Mouse (Mus musculus): ENCODE measurements around the gene Sema3g. TPM values are rescaled to one million over a fixed set of nuclear protein-coding genes. Genes with fewer than 3 reads are reported as not detected.

The Sema3g gene
- polyA plus RNA-seq, 1 experiment from 2014 or later, result 0.64 TPM

GRCm38 (mm10) chr14:31191936-31192335 is 25.7 kb upstream of the Sema3g start:
- 70% methylated on average over 2 of the region's 2 CpGs for WGBS
- no peak for ATAC-seq (ENCODE audit: low FRiP score, low TSS enrichment)
- Histone ChIP-seq H3K4me3 (ENCODE audit: low read length) (no peak overlapping the region), H3K27ac (ENCODE audit: low read depth, low read length) (no peak overlapping the region), H3K9ac (ENCODE audit: low read depth, low read length) (no peak overlapping the region), H3K4me2 (replicated peaks; ENCODE audit: low read depth, low read length) (no peak overlapping the region), H3K9me3 (ENCODE audit: control insufficient read depth, low read length) (no peaks in the 10 kb centered on the region), H3K36me3 (ENCODE audit: control insufficient read depth, insufficient read depth, low read length) (peaks cover 91% of the 10 kb centered on the region), H3K4me1 (ENCODE audit: control insufficient read depth, insufficient read depth, low read length) (no peaks in the 10 kb centered on the region), H3K27me3 (ENCODE audit: control insufficient read depth, insufficient read depth, low read length) (no peaks in the 10 kb centered on the region)

DNA sequence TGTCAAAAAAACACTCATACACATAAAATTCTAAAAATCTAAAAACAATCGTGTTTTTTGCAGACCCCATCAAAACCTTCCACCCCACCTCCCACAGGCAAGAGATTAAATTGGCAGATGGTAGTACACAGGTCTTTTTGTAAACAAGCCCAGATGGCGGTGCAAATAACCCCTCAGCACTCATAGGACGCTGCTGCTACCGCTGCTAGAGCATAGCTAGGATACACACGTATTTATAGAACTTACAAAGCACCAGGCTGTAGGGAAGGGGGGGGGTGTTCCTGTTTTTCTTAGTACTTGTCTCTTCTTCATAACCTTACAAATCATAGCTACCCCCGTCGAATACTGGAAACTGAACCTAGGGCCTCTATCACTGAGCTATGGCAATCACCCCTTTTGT is 23.9 kb upstream of the Sema3g start:
- Histone ChIP-seq H3K4me2 (replicated peaks; ENCODE audit: low read depth, low read length) (no peak overlapping the region), H3K4me1 (ENCODE audit: control insufficient read depth, insufficient read depth, low read length) (no peaks in the 10 kb centered on the region), H3K4me3 (ENCODE audit: low read length) (no peak overlapping the region), H3K36me3 (ENCODE audit: control insufficient read depth, insufficient read depth, low read length) (peaks cover 88% of the 10 kb centered on the region), H3K27ac (ENCODE audit: low read depth, low read length) (no peak overlapping the region), H3K9me3 (ENCODE audit: control insufficient read depth, low read length) (no peaks in the 10 kb centered on the region), H3K9ac (ENCODE audit: low read depth, low read length) (no peak overlapping the region), H3K27me3 (ENCODE audit: control insufficient read depth, insufficient read depth, low read length) (no peaks in the 10 kb centered on the region)
- ATAC-seq (ENCODE audit: low FRiP score, low TSS enrichment), result no peak
- WGBS, result 82% methylated on average over 7 of the region's 7 CpGs

DNA sequence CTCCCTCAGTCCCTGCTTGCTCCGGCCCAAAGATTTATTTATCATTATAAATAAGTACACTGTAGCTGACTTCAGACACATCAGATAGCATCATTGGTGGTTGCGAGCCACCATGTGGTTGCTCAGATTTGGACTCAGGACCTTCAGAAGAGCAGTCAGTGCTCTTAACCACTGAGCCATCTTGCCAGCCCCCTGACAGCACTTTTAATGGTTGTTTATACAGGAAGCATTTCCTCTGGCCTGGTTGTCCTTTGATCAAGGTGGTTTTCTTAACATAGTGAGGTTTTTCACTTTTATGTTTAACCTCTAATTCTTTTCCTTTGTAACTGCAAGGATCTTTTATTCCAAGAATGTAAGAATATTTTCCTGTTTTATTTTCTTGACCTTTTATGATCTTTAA is 23.2 kb upstream of the Sema3g start:
- Histone ChIP-seq H3K9me3 (ENCODE audit: control insufficient read depth, low read length) (no peaks in the 10 kb centered on the region), H3K36me3 (ENCODE audit: control insufficient read depth, insufficient read depth, low read length) (peaks cover 85% of the 10 kb centered on the region), H3K27ac (ENCODE audit: low read depth, low read length) (no peak overlapping the region), H3K4me2 (replicated peaks; ENCODE audit: low read depth, low read length) (no peak overlapping the region), H3K4me1 (ENCODE audit: control insufficient read depth, insufficient read depth, low read length) (no peaks in the 10 kb centered on the region), H3K27me3 (ENCODE audit: control insufficient read depth, insufficient read depth, low read length) (no peaks in the 10 kb centered on the region), H3K4me3 (ENCODE audit: low read length) (no peak overlapping the region), H3K9ac (ENCODE audit: low read depth, low read length) (no peak overlapping the region)
- WGBS, result 91% methylated on average over 2 of the region's 2 CpGs
- no peak for ATAC-seq (ENCODE audit: low FRiP score, low TSS enrichment)

- ATAC-seq (ENCODE audit: low FRiP score, low TSS enrichment), result no peak
- WGBS, result 72% methylated on average over 14 of the region's 14 CpGs
- no peaks in the 10 kb centered on the region for H3K4me1 ChIP-seq (ENCODE audit: control insufficient read depth, insufficient read depth, low read length)
- H3K27ac ChIP-seq (ENCODE audit: low read depth, low read length), result no peak overlapping the region
- H3K9ac ChIP-seq (ENCODE audit: low read depth, low read length), result no peak overlapping the region
- H3K4me3 ChIP-seq (ENCODE audit: low read length), result no peak overlapping the region
- peaks cover 85% of the 10 kb centered on the region for H3K36me3 ChIP-seq (ENCODE audit: control insufficient read depth, insufficient read depth, low read length)
- H3K4me2 ChIP-seq (replicated peaks; ENCODE audit: low read depth, low read length), result no peak overlapping the region
- no peaks in the 10 kb centered on the region for H3K9me3 ChIP-seq (ENCODE audit: control insufficient read depth, low read length)
- H3K27me3 ChIP-seq (ENCODE audit: control insufficient read depth, insufficient read depth, low read length), result no peaks in the 10 kb centered on the region
These were observed 22.7 kb upstream of the Sema3g start for GRCm38 (mm10) chr14:31194891-31195513.

DNA sequence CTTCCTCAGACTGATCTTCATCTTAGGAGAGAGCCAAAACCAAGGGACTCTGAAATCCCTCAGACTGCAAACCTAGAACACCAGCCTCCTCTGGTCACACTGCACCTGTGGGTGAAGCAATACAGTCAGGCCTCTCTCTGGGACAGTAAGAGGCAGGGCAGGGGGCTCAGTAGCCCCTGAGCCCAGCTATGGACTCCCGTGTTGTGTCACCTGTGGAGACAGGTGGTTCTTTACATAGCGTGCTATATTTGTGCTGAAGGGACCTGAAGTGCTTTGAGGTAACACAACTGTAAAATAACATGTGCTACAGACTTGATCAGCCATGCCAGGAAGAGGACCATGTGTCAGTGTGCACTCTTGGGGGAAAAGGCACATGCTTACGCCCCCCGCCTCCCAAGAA is 22.1 kb upstream of the Sema3g start:
- Histone ChIP-seq H3K27me3 (ENCODE audit: control insufficient read depth, insufficient read depth, low read length) (no peaks in the 10 kb centered on the region), H3K27ac (ENCODE audit: low read depth, low read length) (no peak overlapping the region), H3K9ac (ENCODE audit: low read depth, low read length) (no peak overlapping the region), H3K4me2 (replicated peaks; ENCODE audit: low read depth, low read length) (no peak overlapping the region), H3K9me3 (ENCODE audit: control insufficient read depth, low read length) (no peaks in the 10 kb centered on the region), H3K36me3 (ENCODE audit: control insufficient read depth, insufficient read depth, low read length) (peaks cover 85% of the 10 kb centered on the region), H3K4me3 (ENCODE audit: low read length) (no peak overlapping the region), H3K4me1 (ENCODE audit: control insufficient read depth, insufficient read depth, low read length) (no peaks in the 10 kb centered on the region)
- ATAC-seq (ENCODE audit: low FRiP score, low TSS enrichment), result 0 out of 2 replicates have a peak, but pooled peaks have one; percentile 8
- WGBS, result 96% methylated on average over 4 of the region's 4 CpGs

GRCm38 (mm10) chr14:31195968-31196367 is 21.7 kb upstream of the Sema3g start:
- Histone ChIP-seq H3K9ac (ENCODE audit: low read depth, low read length) (no peak overlapping the region), H3K36me3 (ENCODE audit: control insufficient read depth, insufficient read depth, low read length) (peaks cover 85% of the 10 kb centered on the region), H3K4me2 (replicated peaks; ENCODE audit: low read depth, low read length) (no peak overlapping the region), H3K4me1 (ENCODE audit: control insufficient read depth, insufficient read depth, low read length) (no peaks in the 10 kb centered on the region), H3K9me3 (ENCODE audit: control insufficient read depth, low read length) (no peaks in the 10 kb centered on the region), H3K27ac (ENCODE audit: low read depth, low read length) (no peak overlapping the region), H3K4me3 (ENCODE audit: low read length) (no peak overlapping the region), H3K27me3 (ENCODE audit: control insufficient read depth, insufficient read depth, low read length) (no peaks in the 10 kb centered on the region)
- ATAC-seq (ENCODE audit: low FRiP score, low TSS enrichment), result 0 out of 2 replicates have a peak, but pooled peaks have one; percentile 45

DNA sequence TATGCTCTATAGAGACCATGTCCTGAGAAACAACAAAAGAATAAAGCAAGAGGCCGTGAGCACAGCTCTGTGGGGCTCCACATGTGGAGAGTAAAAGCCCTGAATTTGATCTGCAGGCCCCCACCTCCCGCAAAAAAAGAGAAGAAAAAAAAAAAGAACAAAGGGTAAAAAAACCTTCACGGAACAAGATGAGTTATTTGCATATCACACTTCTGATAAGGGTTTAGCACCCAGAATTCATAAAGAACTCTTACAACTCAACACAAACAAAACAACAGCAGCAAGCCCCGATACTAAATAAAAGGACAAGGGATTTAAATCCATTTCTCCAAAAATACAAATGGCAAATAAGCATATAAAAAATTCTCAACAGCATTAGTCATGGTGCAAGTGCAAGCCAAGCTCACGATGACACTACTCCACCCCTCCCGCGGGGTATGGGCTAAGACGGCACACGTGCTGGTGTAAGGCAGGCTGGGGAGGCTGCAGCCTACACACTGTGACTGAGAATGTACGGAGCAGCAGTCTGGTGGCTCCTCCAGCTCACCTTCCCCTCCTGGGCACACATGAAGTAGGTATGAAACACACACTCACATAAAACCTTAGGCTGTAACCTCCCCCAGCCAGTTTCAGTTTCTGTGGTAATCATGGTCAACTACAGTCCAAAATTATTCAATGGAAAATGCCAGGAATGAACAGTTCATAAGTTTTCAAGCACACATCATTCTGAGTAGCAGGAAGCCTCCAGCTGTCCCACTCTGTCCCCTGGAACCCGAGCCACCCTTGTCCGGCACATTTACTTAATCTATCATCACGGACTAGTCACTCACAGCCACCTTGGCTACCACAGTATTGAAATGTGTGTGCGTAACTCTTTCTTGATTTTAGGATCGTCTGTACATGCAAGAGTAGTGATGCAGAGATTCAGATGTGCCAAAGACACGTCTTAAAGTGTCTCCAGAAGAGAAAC is 19.8 kb upstream of the Sema3g start:
- H3K36me3 ChIP-seq (ENCODE audit: control insufficient read depth, insufficient read depth, low read length), result peaks cover 85% of the 10 kb centered on the region
- peak; percentile 56; the same call in 1 of the 2 replicates for ATAC-seq (ENCODE audit: low FRiP score, low TSS enrichment)
- 75% methylated on average over 16 of the region's 16 CpGs for WGBS

DNA sequence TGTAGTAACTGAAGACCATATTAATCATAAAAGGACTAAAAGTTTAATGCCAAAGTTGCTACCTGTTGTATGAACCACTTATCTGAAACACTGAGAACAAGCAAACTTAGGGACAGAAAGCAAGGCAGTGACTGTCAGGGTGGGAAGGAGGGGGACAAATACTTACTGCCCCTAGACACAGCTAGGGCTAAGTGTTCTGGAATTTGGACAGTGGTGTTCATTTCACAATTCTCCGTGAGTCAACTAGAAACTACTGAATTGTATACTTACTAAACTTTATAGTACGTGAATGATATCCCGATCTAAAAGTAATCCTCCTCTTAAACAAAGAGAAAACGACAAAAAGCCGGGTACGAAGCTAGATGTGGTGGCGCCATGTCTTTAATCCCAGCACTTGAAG is 18.1 kb upstream of the Sema3g start:
- Histone ChIP-seq H3K36me3 (ENCODE audit: control insufficient read depth, insufficient read depth, low read length) (peaks cover 88% of the 10 kb centered on the region), H3K9ac (ENCODE audit: low read depth, low read length) (no peak overlapping the region), H3K4me2 (replicated peaks; ENCODE audit: low read depth, low read length) (no peak overlapping the region), H3K4me1 (ENCODE audit: control insufficient read depth, insufficient read depth, low read length) (peaks cover 4% of the 10 kb centered on the region; the same call in 1 of the 2 replicates), H3K27ac (ENCODE audit: low read depth, low read length) (no peak overlapping the region), H3K27me3 (ENCODE audit: control insufficient read depth, insufficient read depth, low read length) (no peaks in the 10 kb centered on the region), H3K4me3 (ENCODE audit: low read length) (no peak overlapping the region), H3K9me3 (ENCODE audit: control insufficient read depth, low read length) (no peaks in the 10 kb centered on the region)
- no peak for ATAC-seq (ENCODE audit: low FRiP score, low TSS enrichment)
- 94% methylated on average over 7 of the region's 7 CpGs for WGBS

More for the DNA sequence above, 19.8 kb upstream of the Sema3g start:
- H3K27ac ChIP-seq (ENCODE audit: low read depth, low read length), result no peak overlapping the region
- no peak overlapping the region for H3K4me2 ChIP-seq (replicated peaks; ENCODE audit: low read depth, low read length)
- no peak overlapping the region for H3K9ac ChIP-seq (ENCODE audit: low read depth, low read length)
- H3K9me3 ChIP-seq (ENCODE audit: control insufficient read depth, low read length), result no peaks in the 10 kb centered on the region
- H3K4me3 ChIP-seq (ENCODE audit: low read length), result no peak overlapping the region
- H3K4me1 ChIP-seq (ENCODE audit: control insufficient read depth, insufficient read depth, low read length), result no peaks in the 10 kb centered on the region
- no peaks in the 10 kb centered on the region for H3K27me3 ChIP-seq (ENCODE audit: control insufficient read depth, insufficient read depth, low read length)

DNA sequence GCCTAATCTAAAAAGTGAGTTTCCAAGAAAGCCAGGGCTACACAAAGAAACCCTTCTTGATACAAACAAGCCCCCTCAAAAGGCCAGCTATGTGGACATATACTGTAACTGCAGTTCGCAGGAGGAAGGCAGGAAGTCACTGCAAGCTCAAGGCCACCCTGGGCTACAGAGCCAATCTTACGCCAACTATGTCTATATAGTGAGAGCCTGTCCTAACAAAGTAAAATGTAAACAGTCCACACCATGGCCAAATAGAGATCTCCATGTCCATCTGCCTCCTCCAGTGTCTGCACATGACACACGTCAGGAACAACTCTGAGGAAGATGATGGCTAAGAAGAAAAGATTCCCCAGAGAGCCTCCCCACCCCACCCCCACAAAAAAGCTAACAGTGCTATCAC is 17.6 kb upstream of the Sema3g start:
- 86% methylated on average over 3 of the region's 3 CpGs for WGBS
- H3K36me3 ChIP-seq (ENCODE audit: control insufficient read depth, insufficient read depth, low read length), result peaks cover 83% of the 10 kb centered on the region
- no peaks in the 10 kb centered on the region for H3K27me3 ChIP-seq (ENCODE audit: control insufficient read depth, insufficient read depth, low read length)
- H3K27ac ChIP-seq (ENCODE audit: low read depth, low read length), result no peak overlapping the region
- H3K4me2 ChIP-seq (replicated peaks; ENCODE audit: low read depth, low read length), result no peak overlapping the region
- no peak overlapping the region for H3K9ac ChIP-seq (ENCODE audit: low read depth, low read length)
- H3K4me3 ChIP-seq (ENCODE audit: low read length), result no peak overlapping the region
- no peak for ATAC-seq (ENCODE audit: low FRiP score, low TSS enrichment)
- no peaks in the 10 kb centered on the region for H3K9me3 ChIP-seq (ENCODE audit: control insufficient read depth, low read length)
- H3K4me1 ChIP-seq (ENCODE audit: control insufficient read depth, insufficient read depth, low read length), result peaks cover 9% of the 10 kb centered on the region
